Mouse (Mus musculus): Measurements from ENCODE around the gene Slc6a21. TPM values are rescaled to one million over a fixed set of nuclear protein-coding genes. Genes with fewer than 3 reads are reported as not detected.

The Slc6a21 gene
- total and polyA plus RNA-seq, 2 experiments, result 0.18 TPM; not detected in 1

DNA sequence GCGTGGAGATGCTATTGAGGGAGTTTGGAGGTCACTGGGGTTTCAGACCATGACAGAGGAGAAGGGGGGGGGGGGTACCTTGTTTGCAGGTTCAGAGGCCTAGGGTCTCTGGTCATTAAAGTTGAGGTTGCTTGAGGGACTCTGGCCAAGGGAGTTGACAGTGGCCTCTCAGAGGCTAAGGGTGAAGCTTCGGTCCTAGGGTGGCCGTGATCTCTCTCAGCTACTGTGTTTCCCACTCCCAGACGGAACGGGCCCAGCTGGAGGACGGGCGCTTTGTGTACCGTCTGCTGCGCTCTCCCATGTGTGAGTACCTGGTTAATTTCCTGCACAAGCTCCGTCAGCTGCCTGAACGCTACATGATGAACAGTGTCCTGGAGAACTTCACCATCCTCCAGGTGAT lies 45.4 kb upstream of the Slc6a21 start:
- H3K9ac ChIP-seq (ENCODE audit: low read depth, low read length), result no peak overlapping the region
- 97% methylated on average over 11 of the region's 11 CpGs for WGBS
- H3K27me3 ChIP-seq (ENCODE audit: control insufficient read depth, insufficient read depth, low read length), result peaks cover 4% of the 10 kb centered on the region; the same call in 1 of the 2 replicates
- no peaks in the 10 kb centered on the region for H3K79me2 ChIP-seq (ENCODE audit: control insufficient read depth, insufficient read depth, low read length)
- no peak overlapping the region for H3K4me3 ChIP-seq (ENCODE audit: insufficient read depth, low read depth, low read length)
- no peak for DNase-seq (ENCODE audit: extremely low read depth, low read depth, low spot score)
- TF ChIP-seq CTCF (IDR thresholded peaks at IDR 0.05; ENCODE audit: low read depth, low read length) (no peak), POLR2A (IDR thresholded peaks at IDR 0.05; ENCODE audit: extremely low read depth, insufficient read depth, low read length) (no peak)
- H3K4me1 ChIP-seq (ENCODE audit: control insufficient read depth, insufficient read depth, low read length), result peaks cover 4% of the 10 kb centered on the region; the same call in 1 of the 2 replicates
- H3K27ac ChIP-seq (replicated peaks; ENCODE audit: insufficient read depth, low read depth, low read length), result no peak overlapping the region
- H3K36me3 ChIP-seq (ENCODE audit: control insufficient read depth, insufficient read depth, low read length), result no peaks in the 10 kb centered on the region

DNA sequence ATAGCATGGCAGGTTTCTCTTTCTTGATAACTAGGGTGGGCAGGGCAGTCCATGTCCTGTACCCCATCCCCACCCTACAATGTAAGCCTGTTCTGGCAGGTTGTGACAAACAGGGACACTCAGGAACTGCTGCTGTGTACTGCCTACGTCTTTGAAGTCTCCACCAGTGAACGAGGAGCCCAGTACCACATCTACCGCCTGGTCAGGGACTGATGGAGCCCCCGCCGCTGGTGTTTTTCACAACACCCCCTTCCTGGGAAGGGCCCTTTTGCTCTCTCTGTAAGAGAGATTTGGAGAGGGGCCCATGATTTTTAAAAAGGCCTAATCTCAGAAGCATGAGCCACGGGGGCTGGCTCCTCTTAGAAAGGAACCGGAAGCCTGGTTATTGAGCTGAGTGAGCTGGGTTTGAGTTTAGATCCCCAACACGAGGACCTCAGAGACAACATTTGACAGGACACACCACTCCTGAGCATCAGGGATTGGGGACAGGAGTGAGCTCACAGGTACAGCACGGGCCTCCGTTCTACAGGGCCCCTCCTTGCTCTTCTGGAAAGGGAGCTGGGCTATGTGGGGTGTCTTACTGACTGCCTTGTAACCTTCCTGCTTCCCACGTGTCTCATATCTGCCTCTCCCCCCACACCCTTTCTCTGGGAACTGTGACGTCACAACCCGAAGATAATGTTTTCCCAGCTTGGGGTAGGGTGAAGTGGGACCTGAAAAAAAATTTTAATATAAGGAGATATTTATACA lies 44.4 kb upstream of the Slc6a21 start:
- H3K27ac ChIP-seq (replicated peaks; ENCODE audit: insufficient read depth, low read depth, low read length), result no peak overlapping the region
- no peak for DNase-seq (ENCODE audit: extremely low read depth, low read depth, low spot score)

DNA sequence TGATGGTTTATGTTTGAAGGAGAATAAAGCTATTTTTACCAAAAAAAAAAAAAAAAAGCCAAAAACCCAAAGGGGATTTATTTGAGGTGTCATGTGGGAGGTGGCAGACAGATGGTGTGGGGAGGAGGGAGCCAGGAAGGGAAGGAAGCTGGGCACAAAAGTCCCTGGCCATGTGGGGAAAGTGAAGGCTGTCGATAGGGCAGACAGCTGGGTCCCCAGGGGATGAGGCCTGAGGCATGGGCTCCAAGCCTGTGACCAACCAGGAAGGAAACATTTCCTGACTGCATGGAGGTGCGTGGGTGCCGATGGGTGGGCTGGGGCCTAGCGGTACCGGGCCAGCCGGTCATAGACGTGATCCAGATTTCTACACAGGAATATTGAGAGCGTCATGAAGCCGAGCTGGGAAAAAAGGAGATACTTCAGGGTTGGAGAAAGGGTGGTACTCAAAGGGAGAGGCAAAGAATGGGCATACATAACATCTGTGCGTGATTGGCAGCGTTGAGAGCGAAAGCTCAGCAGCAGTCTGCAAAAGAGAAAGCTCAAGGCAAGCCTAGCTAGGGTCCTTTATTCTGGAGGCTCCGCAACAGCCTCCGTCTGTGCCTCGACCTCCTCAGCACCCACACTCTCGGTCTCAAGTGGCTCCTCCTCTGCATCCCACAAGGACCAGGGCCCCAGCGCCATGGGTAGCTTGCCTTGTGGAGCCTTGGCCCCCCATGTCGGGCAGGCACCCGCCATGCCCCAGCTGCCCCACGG lies 43.6 kb upstream of the Slc6a21 start:
- Histone ChIP-seq H3K79me2 (ENCODE audit: control insufficient read depth, insufficient read depth, low read length) (no peaks in the 10 kb centered on the region), H3K27ac (replicated peaks; ENCODE audit: insufficient read depth, low read depth, low read length) (no peak overlapping the region), H3K36me3 (ENCODE audit: control insufficient read depth, insufficient read depth, low read length) (no peaks in the 10 kb centered on the region), H3K4me1 (ENCODE audit: control insufficient read depth, insufficient read depth, low read length) (peaks cover 4% of the 10 kb centered on the region; the same call in 1 of the 2 replicates), H3K9ac (ENCODE audit: low read depth, low read length) (no peak overlapping the region), H3K27me3 (ENCODE audit: control insufficient read depth, insufficient read depth, low read length) (peaks cover 4% of the 10 kb centered on the region; the same call in 1 of the 2 replicates), H3K4me3 (ENCODE audit: insufficient read depth, low read depth, low read length) (no peak overlapping the region)
- TF ChIP-seq POLR2A (IDR thresholded peaks at IDR 0.05; ENCODE audit: extremely low read depth, insufficient read depth, low read length) (no peak), CTCF (IDR thresholded peaks at IDR 0.05; ENCODE audit: low read depth, low read length) (no peak)
- no peak for DNase-seq (ENCODE audit: extremely low read depth, low read depth, low spot score)
- WGBS, result 65% methylated on average over 20 of the region's 20 CpGs

More for the DNA sequence above, 44.4 kb upstream of the Slc6a21 start:
- peaks cover 4% of the 10 kb centered on the region; the same call in 1 of the 2 replicates for H3K27me3 ChIP-seq (ENCODE audit: control insufficient read depth, insufficient read depth, low read length)
- no peaks in the 10 kb centered on the region for H3K79me2 ChIP-seq (ENCODE audit: control insufficient read depth, insufficient read depth, low read length)
- H3K4me1 ChIP-seq (ENCODE audit: control insufficient read depth, insufficient read depth, low read length), result peaks cover 4% of the 10 kb centered on the region; the same call in 1 of the 2 replicates
- no peak overlapping the region for H3K9ac ChIP-seq (ENCODE audit: low read depth, low read length)
- no peak overlapping the region for H3K4me3 ChIP-seq (ENCODE audit: insufficient read depth, low read depth, low read length)
- no peak for TF ChIP-seq CTCF (IDR thresholded peaks at IDR 0.05; ENCODE audit: low read depth, low read length)
- no peak for TF ChIP-seq POLR2A (IDR thresholded peaks at IDR 0.05; ENCODE audit: extremely low read depth, insufficient read depth, low read length)
- no peaks in the 10 kb centered on the region for H3K36me3 ChIP-seq (ENCODE audit: control insufficient read depth, insufficient read depth, low read length)
- 84% methylated on average over 13 of the region's 13 CpGs for WGBS

DNA sequence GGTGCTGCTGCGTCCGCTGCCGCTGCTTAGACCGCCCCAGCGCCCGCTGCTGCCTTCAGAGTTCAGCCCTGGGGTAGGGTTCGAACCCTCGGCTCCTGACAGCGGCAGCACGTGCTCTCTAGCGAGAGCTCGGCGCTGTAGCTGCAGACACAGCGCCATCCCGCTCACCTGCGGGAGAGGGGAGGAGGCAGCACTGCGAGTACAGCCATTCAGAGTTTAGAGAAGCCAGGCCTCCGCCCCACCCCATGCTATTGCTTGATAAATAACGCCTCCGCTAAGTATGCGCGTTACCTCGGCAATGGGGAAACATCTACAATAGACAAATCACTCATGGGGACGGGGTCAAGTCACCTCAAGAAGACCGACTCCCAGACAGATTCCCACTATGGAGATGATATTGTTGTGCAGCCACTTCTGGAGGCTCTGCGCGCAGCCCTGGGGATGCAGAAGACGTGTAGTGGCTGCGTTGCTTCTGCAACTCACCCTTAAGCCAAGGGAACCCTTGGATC lies 42.9 kb upstream of the Slc6a21 start:
- H3K36me3 ChIP-seq (ENCODE audit: control insufficient read depth, insufficient read depth, low read length), result no peaks in the 10 kb centered on the region
- TF ChIP-seq POLR2A (IDR thresholded peaks at IDR 0.05; ENCODE audit: extremely low read depth, insufficient read depth, low read length), result no peak
- TF ChIP-seq CTCF (IDR thresholded peaks at IDR 0.05; ENCODE audit: low read depth, low read length), result no peak
- WGBS, result 41% methylated on average over 29 of the region's 29 CpGs
- H3K79me2 ChIP-seq (ENCODE audit: control insufficient read depth, insufficient read depth, low read length), result no peaks in the 10 kb centered on the region
- H3K9ac ChIP-seq (ENCODE audit: low read depth, low read length), result no peak overlapping the region
- H3K27me3 ChIP-seq (ENCODE audit: control insufficient read depth, insufficient read depth, low read length), result peaks cover 4% of the 10 kb centered on the region; the same call in 1 of the 2 replicates
- no peak overlapping the region for H3K27ac ChIP-seq (replicated peaks; ENCODE audit: insufficient read depth, low read depth, low read length)
- DNase-seq (ENCODE audit: extremely low read depth, low read depth, low spot score), result no peak
- no peak overlapping the region for H3K4me3 ChIP-seq (ENCODE audit: insufficient read depth, low read depth, low read length)
- peaks cover 4% of the 10 kb centered on the region; the same call in 1 of the 2 replicates for H3K4me1 ChIP-seq (ENCODE audit: control insufficient read depth, insufficient read depth, low read length)

DNA sequence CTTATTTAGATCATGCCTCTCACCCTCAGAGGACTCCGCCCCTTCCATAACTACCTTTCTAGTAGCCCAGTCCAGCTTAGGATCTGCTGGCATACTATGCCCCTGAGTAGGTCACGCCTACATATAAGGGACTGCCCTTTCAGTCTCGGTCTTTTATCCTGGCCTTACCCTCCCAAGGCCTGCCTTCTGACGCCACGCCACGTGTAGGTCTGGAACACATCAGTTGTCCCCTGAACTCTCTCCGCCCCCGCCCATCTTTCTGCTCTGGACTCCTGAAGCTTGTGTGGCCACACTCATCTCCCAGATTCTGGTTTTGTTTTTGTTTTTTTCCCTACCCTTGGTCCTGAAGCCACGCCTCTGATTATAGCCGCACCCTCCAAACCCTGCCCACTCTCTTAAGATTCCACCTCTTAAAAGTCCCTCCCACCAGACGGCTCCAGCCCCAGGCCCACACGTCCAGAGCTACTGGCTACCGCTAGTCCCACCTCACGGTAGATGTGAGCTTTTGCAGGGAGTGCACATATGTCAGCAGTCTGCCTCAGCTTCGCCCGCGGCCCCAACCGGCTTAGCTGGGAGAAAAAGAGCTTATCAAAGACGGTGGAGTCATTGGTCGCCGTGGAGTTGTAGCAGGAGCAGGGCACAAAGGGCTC lies 42.3 kb upstream of the Slc6a21 start:
- Histone ChIP-seq H3K4me3 (ENCODE audit: insufficient read depth, low read depth, low read length) (0 out of 2 replicates have a peak overlapping the region, but pooled peaks have one; percentile 8), H3K27me3 (ENCODE audit: control insufficient read depth, insufficient read depth, low read length) (peaks cover 4% of the 10 kb centered on the region; the same call in 1 of the 2 replicates), H3K27ac (replicated peaks; ENCODE audit: insufficient read depth, low read depth, low read length) (no peak overlapping the region), H3K4me1 (ENCODE audit: control insufficient read depth, insufficient read depth, low read length) (peaks cover 4% of the 10 kb centered on the region; the same call in 1 of the 2 replicates), H3K79me2 (ENCODE audit: control insufficient read depth, insufficient read depth, low read length) (no peaks in the 10 kb centered on the region), H3K36me3 (ENCODE audit: control insufficient read depth, insufficient read depth, low read length) (no peaks in the 10 kb centered on the region), H3K9ac (ENCODE audit: low read depth, low read length) (no peak overlapping the region)
- TF ChIP-seq CTCF (IDR thresholded peaks at IDR 0.05; ENCODE audit: low read depth, low read length) (no peak), POLR2A (IDR thresholded peaks at IDR 0.05; ENCODE audit: extremely low read depth, insufficient read depth, low read length) (no peak)
- WGBS, result 24% methylated on average over 21 of the region's 21 CpGs
- peak; percentile 27 for DNase-seq (ENCODE audit: extremely low read depth, low read depth, low spot score)
